Comparison of ENCODE assay signal across 8 mouse cellular contexts in genomic region chr5:135394004-135394823, GRCm38 (mm10). TPM values are rescaled to one million over a fixed set of nuclear protein-coding genes. Genes with fewer than 3 reads are reported as not detected.
DNase-seq lines count a peak whose midpoint lies in the region; ATAC-seq and TF ChIP-seq lines count a peak whose summit lies in the region.

Gene Pom121, minus strand, starts transcription at chr5:135394546.

- DNase-seq in G1E (ENCODE audit: low spot score), result peak; percentile 80
- peak; percentile 78 for DNase-seq in cerebellum, adult 11-12 months
- DNase-seq in heart, postnatal 4 days, result peak; percentile 86
- DNase-seq in layer of hippocampus, adult 9-11 months, result peak; percentile 85
- peak; percentile 93 for DNase-seq in lung, postnatal 0 days (ENCODE audit: low spot score)
- peak; percentile 69 for DNase-seq in ovary, postnatal 14 days (ENCODE audit: low spot score)
- peak; percentile 89 for DNase-seq in thymus, postnatal 14 days

- peak within 1 kb of the TSS; percentile 75 for H3K27ac ChIP-seq in forebrain, embryonic 16.5 days (ENCODE audit: low read length)
- peak within 1 kb of the TSS; percentile 90 for H3K27ac ChIP-seq in lung, postnatal 0 days (ENCODE audit: low read length)

- peak within 1 kb of the TSS; percentile 91 for H3K4me2 ChIP-seq in forebrain, embryonic 16.5 days (ENCODE audit: low read length)
- peak within 1 kb of the TSS; percentile 95 for H3K4me2 ChIP-seq in lung, postnatal 0 days (replicated peaks; ENCODE audit: low read depth, low read length)

- H3K9me3 ChIP-seq in G1E (replicated peaks), result no peaks in the 10 kb centered on the region
- no peaks in the 10 kb centered on the region for H3K9me3 ChIP-seq in forebrain, embryonic 16.5 days (ENCODE audit: control insufficient read depth, low read length)
- no peaks in the 10 kb centered on the region for H3K9me3 ChIP-seq in lung, postnatal 0 days (ENCODE audit: low read length)

- H3K9ac ChIP-seq in forebrain, embryonic 16.5 days (replicated peaks; ENCODE audit: low read depth, low read length), result peak within 1 kb of the TSS; percentile 95
- H3K9ac ChIP-seq in lung, postnatal 0 days (replicated peaks; ENCODE audit: low read depth), result peak within 1 kb of the TSS; percentile 93

- peaks cover 46% of the 10 kb centered on the region for H3K4me1 ChIP-seq in G1E (ENCODE audit: insufficient read depth, low read depth, low read length)
- peaks cover 15% of the 10 kb centered on the region for H3K4me1 ChIP-seq in forebrain, embryonic 16.5 days (replicated peaks; ENCODE audit: control insufficient read depth, insufficient read depth, low read length)
- H3K4me1 ChIP-seq in lung, postnatal 0 days (ENCODE audit: insufficient read depth, low read depth, low read length), result peaks cover 12% of the 10 kb centered on the region; the same call in 1 of the 2 replicates

- ATAC-seq in G1E (ENCODE audit: extremely low read depth, insufficient number of reproducible peaks, low FRiP score, poor library complexity, severe bottlenecking), result peak; percentile 58
- ATAC-seq in forebrain, embryonic 16.5 days, result peak; percentile 93
- peak; percentile 96 for ATAC-seq in lung, postnatal 0 days

- no peak for TF ChIP-seq CTCF in G1E (IDR thresholded peaks at IDR 0.05; ENCODE audit: low read depth, low read length)
- no peak for TF ChIP-seq CTCF in lung, postnatal 0 days (IDR thresholded peaks at IDR 0.05)

- WGBS in forebrain, embryonic 16.5 days, result under 1% methylated on average over 102 of the region's 110 CpGs
- 2% methylated on average over 60 of the region's 110 CpGs for WGBS in lung, postnatal 0 days

- H3K4me3 ChIP-seq in G1E (ENCODE audit: low read depth, low read length), result peak within 1 kb of the TSS; percentile 94
- H3K4me3 ChIP-seq in forebrain, embryonic 16.5 days (replicated peaks; ENCODE audit: low read length), result peak within 1 kb of the TSS; percentile 94
- peak within 1 kb of the TSS; percentile 85 for H3K4me3 ChIP-seq in lung, postnatal 0 days (ENCODE audit: low read depth, low read length)

- H3K27me3 ChIP-seq in G1E (ENCODE audit: insufficient read depth, low read length), result peaks cover 6% of the 10 kb centered on the region; the same call in 1 of the 2 replicates
- no peaks in the 10 kb centered on the region; the same call in 1 of the 2 replicates for H3K27me3 ChIP-seq in forebrain, embryonic 16.5 days (replicated peaks; ENCODE audit: control insufficient read depth, insufficient read depth, low read length)
- H3K27me3 ChIP-seq in lung, postnatal 0 days (replicated peaks; ENCODE audit: insufficient read depth, low read length), result no peaks in the 10 kb centered on the region

- peaks cover 36% of the 10 kb centered on the region for H3K36me3 ChIP-seq in G1E (replicated peaks)
- H3K36me3 ChIP-seq in forebrain, embryonic 16.5 days (ENCODE audit: control insufficient read depth, insufficient read depth), result peaks cover 17% of the 10 kb centered on the region
- peaks cover 21% of the 10 kb centered on the region; the same call in 1 of the 2 replicates for H3K36me3 ChIP-seq in lung, postnatal 0 days (ENCODE audit: insufficient read depth, low read length)

- no peak for TF ChIP-seq EP300 in lung, postnatal 0 days (IDR thresholded peaks at IDR 0.05)

RNA-seq across cellular contexts. Expression of gene Pom121, which starts in this region (rescaled TPM):
- total RNA-seq in G1E (2014; fragmentation: Nextera tagmentation) (105 and 123 TPM in 2 replicates), G1E (2017) (4.9 and 5.0 TPM in 2 replicates)
- polyA plus RNA-seq in G1E (2012), result 162 and 185 TPM in 2 replicates
- 11.4 and 11.7 TPM in 2 replicates for polyA plus RNA-seq in forebrain, embryonic 16.5 days (2015; fragmentation: Nextera tagmentation; extraction: Ambion mirVana)
- 10 to 100 TPM; 31.9 to 32.1 TPM for total RNA-seq in heart, postnatal 4 days (2021)
- polyA plus RNA-seq in lung, postnatal 0 days (2015; fragmentation: Nextera tagmentation; extraction: Ambion mirVana), result 3.9 and 4.7 TPM in 2 replicates

Comparison
In these comparisons a context has a peak if more than half of its experiments do, and no peak if none do; other contexts are left out.
1. Peak in every context shown above with its lines: DNase-seq, ATAC-seq, H3K4me3 ChIP-seq and H3K27ac ChIP-seq.
2. RNA of gene Pom121 (polyA plus RNA-seq): 162 to 185 TPM in G1E; 11.4 to 11.7 TPM in forebrain, embryonic 16.5 days and 3.9 to 4.7 TPM in lung, postnatal 0 days; every median in the first group is over 10 times any median in the second.